Comparison of ENCODE assay signal across 8 mouse cellular contexts in the genomic region with DNA sequence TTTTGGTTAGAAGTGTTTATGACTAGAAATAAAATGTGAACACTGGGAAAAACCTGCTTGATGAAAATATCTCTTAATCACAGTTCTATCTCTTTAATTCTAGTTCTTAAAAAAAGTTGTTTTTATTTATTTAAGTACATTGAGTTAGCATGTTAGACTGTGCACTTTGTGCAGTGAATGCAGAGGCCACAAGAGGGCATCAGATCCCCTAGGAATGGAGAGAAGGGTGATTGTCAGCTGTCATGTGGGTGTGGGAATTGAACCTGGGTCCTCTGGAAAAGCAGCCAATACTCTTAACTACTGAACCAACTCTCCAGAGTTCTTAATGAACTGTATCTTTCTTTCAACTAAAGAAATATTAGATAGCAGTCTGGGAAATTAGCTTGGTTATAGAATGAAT. TPM values are rescaled to one million over a fixed set of nuclear protein-coding genes. Genes with fewer than 3 reads are reported as not detected.
DNase-seq lines count a peak whose midpoint lies in the region; ATAC-seq and TF ChIP-seq lines count a peak whose summit lies in the region.

No protein-coding gene starts in this region.

- H3K27ac ChIP-seq in kidney, embryonic 16.5 days (ENCODE audit: low read length), result no peak overlapping the region
- no peak overlapping the region for H3K27ac ChIP-seq in ES-E14 (ENCODE audit: insufficient read depth, low read depth, low read length, poor library complexity, severe bottlenecking)
- no peak overlapping the region for H3K27ac ChIP-seq in embryonic fibroblast, embryonic 13.5 days (ENCODE audit: insufficient read depth, low read length)

- no peak overlapping the region for H3K4me3 ChIP-seq in kidney, embryonic 16.5 days (ENCODE audit: low read length)
- H3K4me3 ChIP-seq in ES-E14 (ENCODE audit: insufficient read depth in 1 of 2, low read depth in 1 of 2, low read length in 2 of 2, poor library complexity in 1 of 2, severe bottlenecking in 1 of 2), result no peak overlapping the region
- H3K4me3 ChIP-seq in embryonic fibroblast, embryonic 13.5 days (ENCODE audit: insufficient read depth, low read length), result no peak overlapping the region

- H3K4me2 ChIP-seq in kidney, embryonic 16.5 days (replicated peaks; ENCODE audit: low read depth, low read length), result no peak overlapping the region

- TF ChIP-seq CTCF in embryonic fibroblast, embryonic 13.5 days (IDR thresholded peaks at IDR 0.05; ENCODE audit: borderline replicate concordance, insufficient read depth, low read length), result 0 out of 2 replicates have a peak, but pooled peaks have one; percentile 5

- in situ Hi-C loops in ES-E14 (cut with MboI; ENCODE audit: low sequenced_read_pairs in 2 of 2, unreplicated experiment in 2 of 2), result no loop called here

- H3K4me1 ChIP-seq in kidney, embryonic 16.5 days (ENCODE audit: insufficient read depth, low read length), result no peaks in the 10 kb centered on the region
- H3K4me1 ChIP-seq in ES-E14 (ENCODE audit: control insufficient read depth in 2 of 2, insufficient read depth in 2 of 2, low read length in 2 of 2, poor library complexity in 1 of 2), result no peaks in the 10 kb centered on the region
- no peaks in the 10 kb centered on the region for H3K4me1 ChIP-seq in embryonic fibroblast, embryonic 13.5 days (ENCODE audit: control insufficient read depth, insufficient read depth, low read length)

- no peaks in the 10 kb centered on the region for H3K27me3 ChIP-seq in kidney, embryonic 16.5 days (ENCODE audit: insufficient read depth, low read length)

- no peak overlapping the region for H3K9ac ChIP-seq in kidney, embryonic 16.5 days (replicated peaks; ENCODE audit: low read length)
- H3K9ac ChIP-seq in ES-E14 (ENCODE audit: insufficient read depth, low read depth, low read length, poor library complexity, severe bottlenecking), result no peak overlapping the region

- no peak for ATAC-seq in kidney, embryonic 16.5 days (ENCODE audit: low FRiP score, low TSS enrichment)

- H3K9me3 ChIP-seq in kidney, embryonic 16.5 days (ENCODE audit: low read length), result no peaks in the 10 kb centered on the region
- no peaks in the 10 kb centered on the region for H3K9me3 ChIP-seq in ES-E14 (ENCODE audit: control insufficient read depth, insufficient read depth, low read depth, low read length)

- H3K36me3 ChIP-seq in kidney, embryonic 16.5 days (ENCODE audit: insufficient read depth, low read length), result no peaks in the 10 kb centered on the region
- H3K36me3 ChIP-seq in ES-E14 (ENCODE audit: control insufficient read depth, insufficient read depth, low read length, poor library complexity, severe bottlenecking), result no peaks in the 10 kb centered on the region

- DNase-seq in kidney, adult 9 months, result peak; percentile 39
- DNase-seq in ES-E14 (ENCODE audit: low read depth, low spot score), result peak; percentile 45
- DNase-seq in spleen, postnatal 10 days (ENCODE audit: low spot score in 2 of 2), result peak; percentile 50 to 71
- no peak for DNase-seq in cerebellum, postnatal 36 days
- DNase-seq in neural tube, embryonic 10.5 days (ENCODE audit: extremely low spot score, low spot score), result no peak
- no peak for DNase-seq in frontal cortex, postnatal 36 days (ENCODE audit: low spot score in 2 of 2)

- TF ChIP-seq POLR2A in embryonic fibroblast, embryonic 13.5 days (IDR thresholded peaks at IDR 0.05; ENCODE audit: low read depth, low read length), result no peak

TF ChIP-seq in ES-E14, 5 proteins besides CTCF, POLR2A, EP300 and RAD21:
- TF ChIP-seq MAFK (IDR thresholded peaks at IDR 0.05; ENCODE audit: insufficient read depth, low read depth, low read length) (no peak), HCFC1 (IDR thresholded peaks at IDR 0.05; ENCODE audit: borderline replicate concordance, insufficient read depth, low read length) (no peak), ZC3H11A (IDR thresholded peaks at IDR 0.05; ENCODE audit: borderline replicate concordance, low read depth, low read length) (peak; percentile 78), CHD2 (IDR thresholded peaks at IDR 0.05; ENCODE audit: low read depth, low read length) (no peak), ZNF384 (IDR thresholded peaks at IDR 0.05; ENCODE audit: low read depth, low read length) (no peak)

RNA-seq across cellular contexts. Expression of a gene that starts 29.6 kb away (rescaled TPM):
- polyA plus RNA-seq in kidney, embryonic 16.5 days (2015; fragmentation: Nextera tagmentation; extraction: Ambion mirVana), result 99.3 and 104 TPM in 2 replicates
- total RNA-seq in ES-E14 (2012; rRNA removed), result 13.6 and 23.2 TPM in 2 replicates
- polyA plus RNA-seq in embryonic fibroblast, embryonic 13.5 days (2011; ENCODE audit: insufficient read length, low read depth, missing spikeins), result 132 and 150 TPM in 2 replicates

Comparison
In these comparisons a context has a peak if more than half of its experiments do, and no peak if none do; other contexts are left out.
1. DNase-seq: peak in kidney, adult 9 months (single experiment), ES-E14 (single experiment) and spleen, postnatal 10 days (2 of 2); none in cerebellum, postnatal 36 days (0 of 2), neural tube, embryonic 10.5 days (single experiment) and frontal cortex, postnatal 36 days (0 of 2).